Mouse (Mus musculus) megakaryocyte, embryonic 14.5 days (primary cell): ENCODE measurements at regions not wholly inside any gene's neighbourhood (a gene's known extent, or its start where the extent isn't known, plus 50 kb on each side); places are given as distances from the start of the nearest gene placed in this dataset.

ENCODE experiments used
- H3K27me3 ChIP-seq: replicated peaks from 2 replicates; pipeline ENCODE3; 2012; ENCODE audit warnings: inconsistent platforms
- H3K36me3 ChIP-seq: replicated peaks from 2 replicates; pipeline ENCODE3; 2012; ENCODE audit warnings: low read length, inconsistent platforms, mixed read lengths
- H3K4me1 ChIP-seq: 2 replicates; pipeline ENCODE4 v1.6.1; 2012; ENCODE audit warnings: inconsistent platforms
- H3K4me3 ChIP-seq: replicated peaks from 2 replicates; pipeline ENCODE3; 2012; ENCODE audit warnings: moderate library complexity, mild to moderate bottlenecking, inconsistent platforms
- H3K9me3 ChIP-seq: 2 replicates; pipeline ENCODE4 v1.6.1; 2012; ENCODE audit warnings: inconsistent platforms
- FLI1 ChIP-seq: IDR thresholded peaks from 2 replicates; pipeline ENCODE4 v1.6.1; 2012; ENCODE audit warnings: low read length, inconsistent platforms, mixed read lengths
- GATA1 ChIP-seq: IDR thresholded peaks from 3 replicates; pipeline ENCODE4 v1.6.1; 2012; ENCODE audit warnings: mixed read lengths, low read length, inconsistent platforms, borderline replicate concordance

DNA sequence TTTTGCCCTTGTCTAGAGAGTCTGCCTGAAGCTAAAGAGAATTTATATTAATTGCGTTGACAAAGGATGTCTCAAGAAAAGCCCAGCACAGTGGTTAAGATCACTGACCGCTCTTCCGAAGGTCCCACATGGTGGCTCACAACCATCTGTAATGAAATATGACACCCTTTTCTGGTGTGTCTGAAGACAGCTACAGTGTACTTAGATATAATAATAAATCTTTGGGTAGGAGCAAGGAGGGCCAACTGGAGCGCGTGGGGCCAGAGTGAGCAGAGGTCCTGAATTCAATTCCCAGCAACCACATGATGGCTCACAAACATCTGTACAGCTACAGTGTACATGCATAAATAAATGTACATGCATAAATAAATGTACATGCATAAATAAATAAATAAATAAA is 176.1 kb downstream of the Rab11fip4 start:
- TF ChIP-seq FLI1 (no peak), GATA1 (no peak)
- Histone ChIP-seq H3K36me3 (no peaks in the 10 kb centered on the region), H3K9me3 (peaks cover 15% of the 10 kb centered on the region), H3K27me3 (peaks cover 41% of the 10 kb centered on the region), H3K4me3 (no peak overlapping the region), H3K4me1 (peaks cover under 1% of the 10 kb centered on the region; the same call in 1 of the 2 replicates)

DNA sequence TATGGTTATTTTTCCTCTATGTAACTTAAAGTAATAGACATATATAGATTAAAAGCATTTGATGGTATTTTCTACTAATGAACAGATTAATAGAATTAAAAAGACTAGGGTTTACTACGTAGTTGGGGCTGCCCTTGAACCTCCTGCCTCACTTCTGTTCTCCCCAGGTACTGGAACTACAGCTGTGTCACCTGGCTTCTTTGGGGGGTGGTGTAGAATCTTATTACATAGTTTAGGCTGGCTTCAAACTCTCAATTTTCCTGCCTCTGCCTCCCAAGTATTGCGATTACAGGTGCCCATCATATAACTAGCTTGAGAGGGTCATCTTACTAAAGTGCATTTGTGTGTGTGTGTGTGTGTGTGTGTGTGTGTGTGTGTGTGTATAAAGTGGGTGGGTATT is 175.0 kb downstream of the Rab11fip4 start:
- Histone ChIP-seq H3K27me3 (peaks cover 41% of the 10 kb centered on the region), H3K9me3 (peaks cover 15% of the 10 kb centered on the region), H3K4me1 (peaks cover 5% of the 10 kb centered on the region; the same call in 1 of the 2 replicates), H3K36me3 (no peaks in the 10 kb centered on the region), H3K4me3 (no peak overlapping the region)
- no peak for TF ChIP-seq FLI1

- Histone ChIP-seq H3K4me3 (no peak overlapping the region), H3K36me3 (no peaks in the 10 kb centered on the region), H3K4me1 (peaks cover 5% of the 10 kb centered on the region; the same call in 1 of the 2 replicates), H3K9me3 (peaks cover 14% of the 10 kb centered on the region), H3K27me3 (peaks cover 44% of the 10 kb centered on the region)
- TF ChIP-seq GATA1 = no peak
- no peak for TF ChIP-seq FLI1
Observed at GRCm38 (mm10) chr11:79765396-79765795, 174.4 kb downstream of the Rab11fip4 start.

GRCm38 (mm10) chr11:79764026-79764425 is 173.0 kb downstream of the Rab11fip4 start:
- H3K4me3 ChIP-seq = no peak overlapping the region
- TF ChIP-seq FLI1 = no peak
- no peak for TF ChIP-seq GATA1
- peaks cover 41% of the 10 kb centered on the region for H3K27me3 ChIP-seq
- no peaks in the 10 kb centered on the region for H3K36me3 ChIP-seq
- peaks cover 7% of the 10 kb centered on the region for H3K9me3 ChIP-seq
- H3K4me1 ChIP-seq = peaks cover 5% of the 10 kb centered on the region; the same call in 1 of the 2 replicates

- H3K27me3 ChIP-seq = peaks cover 40% of the 10 kb centered on the region
- TF ChIP-seq FLI1 (no peak), GATA1 (no peak)
- H3K4me3 ChIP-seq = no peak overlapping the region
- peaks cover 7% of the 10 kb centered on the region for H3K9me3 ChIP-seq
- H3K4me1 ChIP-seq = peaks cover 5% of the 10 kb centered on the region; the same call in 1 of the 2 replicates
- no peaks in the 10 kb centered on the region for H3K36me3 ChIP-seq
Observed at GRCm38 (mm10) chr11:79762654-79763053, 171.6 kb downstream of the Rab11fip4 start.

- Histone ChIP-seq H3K36me3 (no peaks in the 10 kb centered on the region), H3K4me3 (no peak overlapping the region), H3K9me3 (peaks cover 7% of the 10 kb centered on the region), H3K4me1 (peaks cover 5% of the 10 kb centered on the region; the same call in 1 of the 2 replicates), H3K27me3 (peaks cover 45% of the 10 kb centered on the region)
- TF ChIP-seq FLI1 (no peak), GATA1 (no peak)
Observed at GRCm38 (mm10) chr11:79762027-79762426, 171.0 kb downstream of the Rab11fip4 start.

DNA sequence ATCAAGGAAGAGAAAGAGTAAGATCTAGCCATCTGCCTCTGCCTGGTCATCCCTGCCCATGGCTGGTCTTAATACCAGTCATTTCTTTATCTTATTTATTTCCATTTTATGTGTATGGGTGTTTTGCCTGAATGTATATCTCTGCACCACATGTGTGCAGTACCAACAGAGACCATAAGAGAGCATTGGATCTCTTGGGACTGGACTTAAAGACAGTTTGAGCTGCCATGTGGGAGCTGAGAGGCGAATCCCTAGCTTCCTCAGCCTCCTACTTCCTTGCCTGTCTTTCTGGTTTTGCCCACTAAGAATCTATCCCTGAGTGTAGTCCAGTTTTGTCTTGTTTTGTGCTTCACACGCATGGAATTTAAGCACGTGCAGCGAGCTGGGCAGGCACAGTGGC is 169.5 kb downstream of the Rab11fip4 start:
- no peaks in the 10 kb centered on the region for H3K9me3 ChIP-seq
- no peak for TF ChIP-seq GATA1
- TF ChIP-seq FLI1 = no peak
- H3K36me3 ChIP-seq = no peaks in the 10 kb centered on the region
- H3K4me3 ChIP-seq = no peak overlapping the region
- peaks cover 54% of the 10 kb centered on the region for H3K27me3 ChIP-seq
- H3K4me1 ChIP-seq = peaks cover 5% of the 10 kb centered on the region; the same call in 1 of the 2 replicates

- Histone ChIP-seq H3K4me1 (peaks cover 5% of the 10 kb centered on the region; the same call in 1 of the 2 replicates), H3K4me3 (no peak overlapping the region), H3K9me3 (no peaks in the 10 kb centered on the region), H3K27me3 (peaks cover 56% of the 10 kb centered on the region), H3K36me3 (no peaks in the 10 kb centered on the region)
- TF ChIP-seq FLI1 (no peak), GATA1 (no peak)
Observed at GRCm38 (mm10) chr11:79758281-79758680, 167.3 kb downstream of the Rab11fip4 start.

DNA sequence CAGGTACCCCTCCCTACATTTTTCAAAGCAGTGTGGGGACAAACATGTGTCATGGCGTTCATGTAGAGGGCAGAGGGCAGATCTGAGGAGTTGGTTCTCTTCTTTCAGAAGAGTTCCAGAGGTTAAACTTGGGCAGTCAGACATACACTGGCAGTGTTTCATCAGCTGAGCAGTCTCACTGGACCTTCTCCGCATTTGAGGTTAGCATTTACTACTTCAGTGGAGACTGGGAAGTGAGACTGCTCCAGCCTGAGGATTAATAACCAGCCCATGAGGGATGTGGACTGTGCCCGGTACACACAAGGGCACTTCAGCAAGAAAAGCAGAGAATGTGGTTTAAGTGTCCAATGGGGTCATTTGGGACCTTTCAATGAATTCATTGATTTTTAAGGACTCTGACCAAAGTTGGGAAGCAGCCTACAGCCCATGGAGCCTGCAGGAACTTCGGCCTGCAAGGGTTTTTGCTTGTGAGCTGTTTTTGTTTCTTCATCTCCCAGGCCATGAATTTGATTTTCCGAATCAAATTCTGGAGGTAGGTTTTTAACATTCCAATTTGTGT is 166.6 kb downstream of the Rab11fip4 start:
- no peaks in the 10 kb centered on the region for H3K9me3 ChIP-seq
- no peak for TF ChIP-seq GATA1
- TF ChIP-seq FLI1 = no peak
- H3K36me3 ChIP-seq = no peaks in the 10 kb centered on the region
- H3K4me3 ChIP-seq = no peak overlapping the region
- peaks cover 5% of the 10 kb centered on the region; the same call in 1 of the 2 replicates for H3K4me1 ChIP-seq
- H3K27me3 ChIP-seq = peaks cover 59% of the 10 kb centered on the region

DNA sequence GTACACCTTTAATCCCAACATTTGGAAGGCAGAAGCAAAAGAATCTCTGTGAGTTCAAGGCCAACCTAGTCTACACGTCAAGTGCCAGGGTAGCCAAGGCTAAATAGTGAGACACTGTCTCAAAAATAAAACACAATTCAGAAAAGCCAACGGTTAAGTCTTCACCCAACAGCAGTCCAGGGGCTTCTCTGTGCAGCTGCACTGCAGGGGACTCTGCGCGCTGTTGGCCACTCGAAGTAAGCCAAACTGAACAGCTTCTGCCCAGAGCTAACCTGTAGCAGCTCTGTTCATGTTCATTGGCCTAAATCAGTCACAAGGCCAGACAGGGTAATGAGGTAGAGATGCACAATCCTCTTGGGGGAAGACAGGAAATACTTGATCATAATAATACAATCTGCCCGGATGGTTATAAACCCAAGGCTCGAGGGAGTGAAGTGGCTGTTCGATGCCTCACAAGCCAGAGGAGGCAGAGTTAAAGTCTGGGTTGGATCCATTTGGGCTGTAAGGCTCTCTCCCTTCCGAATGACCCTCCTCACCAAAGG is 165.4 kb downstream of the Rab11fip4 start:
- H3K4me3 ChIP-seq = no peak overlapping the region
- no peaks in the 10 kb centered on the region for H3K36me3 ChIP-seq
- TF ChIP-seq GATA1 (no peak), FLI1 (no peak)
- H3K4me1 ChIP-seq = no peaks in the 10 kb centered on the region; the same call in 1 of the 2 replicates
- no peaks in the 10 kb centered on the region for H3K9me3 ChIP-seq
- peaks cover 58% of the 10 kb centered on the region for H3K27me3 ChIP-seq

- H3K36me3 ChIP-seq = no peaks in the 10 kb centered on the region
- TF ChIP-seq GATA1 = no peak
- TF ChIP-seq FLI1 = no peak
- H3K4me3 ChIP-seq = no peak overlapping the region
- peaks cover 2% of the 10 kb centered on the region; the same call in 1 of the 2 replicates for H3K9me3 ChIP-seq
- H3K27me3 ChIP-seq = peaks cover 63% of the 10 kb centered on the region
- peaks cover 4% of the 10 kb centered on the region; the same call in 1 of the 2 replicates for H3K4me1 ChIP-seq
Observed at GRCm38 (mm10) chr11:79753491-79753890, 162.5 kb downstream of the Rab11fip4 start.
